Mouse (Mus musculus) cerebellum, adult 9-10 months (tissue): ENCODE results near the gene Cpm.

Experiments
- DNase-seq: peaks from one replicate; pipeline ENCODE4 v3.0.0; 2022

Gene Cpm

GRCm38 (mm10) chr10:117677494-117678236 lies 48.4 kb downstream of the Cpm start:
- peak; percentile 25 for DNase-seq

- DNase-seq: no peak
Measured at GRCm38 (mm10) chr10:117678357-117678756, 49.1 kb downstream of the Cpm start.

- DNase-seq: no peak
Measured at GRCm38 (mm10) chr10:117679029-117679686, 49.9 kb downstream of the Cpm start.

GRCm38 (mm10) chr10:117679963-117680473 lies 50.7 kb downstream of the Cpm start:
- DNase-seq: no peak

DNA sequence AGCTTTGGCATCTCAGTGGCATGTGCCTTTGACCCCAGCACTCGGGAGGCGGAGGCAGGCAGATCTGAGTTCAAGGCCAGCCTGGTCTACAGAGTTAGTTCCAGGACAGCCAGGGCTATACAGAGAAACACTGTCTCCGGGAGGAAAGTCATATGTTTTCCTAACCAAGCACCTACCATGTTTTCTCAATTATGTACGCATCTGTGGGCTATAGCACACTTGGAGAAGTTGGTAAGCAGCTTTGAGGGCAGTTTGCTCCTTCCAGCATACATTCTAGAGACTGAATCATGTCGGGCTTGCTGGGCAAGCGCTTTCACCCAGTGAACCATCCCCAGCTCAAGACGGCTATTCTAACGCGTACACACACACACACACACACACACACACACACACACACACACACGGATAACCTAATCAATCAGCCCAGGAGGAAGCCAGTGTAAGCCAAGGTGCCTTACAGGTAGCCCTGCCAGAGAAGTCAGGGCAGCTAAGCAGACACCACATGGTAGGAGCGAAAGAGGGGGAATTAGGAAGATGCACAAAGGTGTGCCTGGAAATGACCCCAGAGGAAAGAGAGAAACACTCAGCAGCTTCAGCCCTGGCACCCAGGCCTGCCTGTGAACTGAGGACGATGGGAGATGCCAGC lies 51.7 kb downstream of the Cpm start:
- DNase-seq: no peak

DNA sequence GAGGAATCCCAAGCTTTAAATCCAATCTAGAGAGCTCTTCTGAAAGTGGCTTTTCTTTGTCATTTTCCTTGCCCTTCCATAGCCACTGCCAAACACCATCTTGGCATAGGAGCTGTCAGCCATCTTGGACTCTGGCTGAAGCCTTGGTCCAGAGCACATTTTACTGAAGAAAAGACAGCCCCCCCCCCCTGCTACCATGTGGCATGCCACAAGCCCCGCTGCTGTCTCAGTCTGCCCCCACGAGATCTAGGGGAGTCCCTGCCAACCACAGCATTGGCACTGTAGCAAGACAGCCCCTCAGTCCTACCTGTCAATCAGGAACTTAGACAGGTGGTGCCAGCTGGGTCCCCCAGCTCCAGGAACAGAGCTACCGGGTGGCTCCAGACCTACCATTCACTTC lies 52.2 kb downstream of the Cpm start:
- no peak for DNase-seq

GRCm38 (mm10) chr10:117681999-117682857 lies 52.9 kb downstream of the Cpm start:
- DNase-seq: peak; percentile 34

GRCm38 (mm10) chr10:117682858-117683733 lies 53.8 kb downstream of the Cpm start:
- DNase-seq: no peak

DNA sequence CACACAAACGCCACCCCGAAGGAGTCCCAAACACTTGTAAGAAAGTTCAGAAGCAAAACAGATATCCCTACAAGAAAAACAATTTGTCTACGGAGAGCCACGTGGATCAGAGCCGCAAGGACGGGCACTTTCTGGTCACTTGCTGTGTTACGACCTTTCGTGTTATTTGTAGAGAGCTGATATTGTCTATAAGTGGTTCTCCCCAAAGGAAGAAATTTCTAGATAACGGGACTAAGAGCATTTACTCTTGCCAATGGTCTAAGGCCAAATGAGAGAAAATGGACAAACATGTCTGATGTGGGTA lies 54.4 kb downstream of the Cpm start:
- no peak for DNase-seq

DNA sequence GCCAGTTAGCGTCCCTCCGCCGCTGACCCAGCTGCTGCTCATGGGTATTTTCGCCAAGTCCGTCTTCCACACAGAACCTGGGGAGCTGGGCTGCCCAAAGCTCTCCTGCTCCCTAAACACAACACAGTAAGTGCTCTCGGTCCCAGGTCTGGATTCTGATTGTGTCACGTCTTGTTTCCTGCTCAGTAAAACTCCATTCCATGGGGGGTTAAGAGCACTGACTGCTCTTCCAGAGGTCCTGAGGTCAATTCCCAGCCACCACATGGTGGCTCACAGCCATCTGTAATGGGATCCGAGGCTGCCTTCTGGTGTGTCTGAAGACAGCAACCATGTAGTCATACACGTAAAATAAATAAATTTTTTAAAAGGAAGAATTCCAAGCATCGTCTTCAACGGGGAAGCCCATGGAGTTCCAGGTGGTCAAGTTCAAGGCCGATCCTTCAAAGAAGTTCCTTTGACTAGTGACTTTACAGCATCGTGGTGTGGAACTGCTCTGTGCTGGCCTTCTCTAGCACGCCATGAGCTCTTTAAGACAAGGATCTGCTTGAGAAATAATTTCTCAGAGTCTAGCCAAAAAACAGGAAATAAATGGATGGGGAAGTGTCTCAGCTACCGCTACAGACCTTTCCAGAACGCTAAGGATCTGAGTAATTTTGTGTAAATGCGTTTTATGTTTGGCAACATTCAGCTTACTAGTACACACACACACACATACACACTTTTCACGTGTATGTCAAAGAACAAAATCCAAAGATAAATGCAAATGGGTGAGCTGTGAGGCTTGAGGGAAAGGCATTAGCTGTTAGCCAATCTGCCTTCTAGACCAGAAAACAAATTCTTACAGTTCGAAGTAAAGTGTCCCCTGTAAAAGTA lies 55.2 kb downstream of the Cpm start:
- no peak for DNase-seq

DNA sequence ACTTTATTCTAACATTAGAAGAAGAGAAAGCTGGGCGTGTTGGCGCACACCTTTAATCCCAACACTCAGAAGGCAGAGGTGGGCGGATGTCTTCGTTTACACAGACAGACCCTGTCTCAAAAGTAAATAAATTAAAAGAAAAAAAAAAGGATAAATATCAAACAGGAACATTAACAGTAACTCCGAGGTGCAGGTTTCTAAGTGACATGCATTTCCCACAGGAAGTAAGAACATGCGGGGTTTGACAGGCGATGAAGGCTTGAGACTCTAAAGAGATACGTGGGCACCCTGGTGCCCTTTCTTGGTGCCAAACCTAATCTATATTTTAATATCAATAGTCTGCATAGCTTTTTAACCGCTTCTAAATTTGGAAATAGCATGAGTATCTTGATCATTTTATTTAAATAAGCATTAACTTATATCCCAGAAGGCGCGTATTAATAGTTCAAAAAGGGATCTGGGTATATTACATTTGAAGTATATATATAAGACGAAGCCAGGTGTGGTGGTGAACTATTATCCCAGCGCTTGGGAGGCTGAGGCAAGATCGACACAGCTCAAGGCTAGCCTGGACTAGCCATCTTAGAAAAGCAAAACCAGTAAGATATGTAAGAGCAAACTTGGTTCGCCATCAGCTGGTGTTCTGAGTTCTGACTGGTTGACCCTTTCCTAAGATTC lies 56.0 kb downstream of the Cpm start:
- no peak for DNase-seq

GRCm38 (mm10) chr10:117685849-117686591 lies 56.7 kb downstream of the Cpm start:
- no peak for DNase-seq

DNA sequence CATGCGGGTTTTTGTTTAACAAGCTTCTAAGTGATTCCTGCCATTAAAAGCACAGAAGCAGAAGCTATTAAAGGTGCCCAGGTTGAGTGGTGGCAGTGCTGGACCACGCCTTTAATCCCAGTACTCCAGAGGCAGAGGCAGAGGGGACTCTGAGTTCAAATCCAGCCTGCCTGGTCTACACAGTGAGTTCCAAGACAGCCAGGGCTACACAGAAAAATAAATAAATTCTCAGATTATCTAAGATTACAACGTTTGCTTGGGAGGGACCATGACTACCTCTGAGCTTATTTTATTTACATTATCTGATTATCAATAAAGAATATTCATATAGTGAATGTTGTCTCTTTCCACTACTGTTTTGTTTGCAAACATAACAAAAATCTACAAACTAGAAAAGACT lies 57.7 kb downstream of the Cpm start:
- DNase-seq: no peak

DNA sequence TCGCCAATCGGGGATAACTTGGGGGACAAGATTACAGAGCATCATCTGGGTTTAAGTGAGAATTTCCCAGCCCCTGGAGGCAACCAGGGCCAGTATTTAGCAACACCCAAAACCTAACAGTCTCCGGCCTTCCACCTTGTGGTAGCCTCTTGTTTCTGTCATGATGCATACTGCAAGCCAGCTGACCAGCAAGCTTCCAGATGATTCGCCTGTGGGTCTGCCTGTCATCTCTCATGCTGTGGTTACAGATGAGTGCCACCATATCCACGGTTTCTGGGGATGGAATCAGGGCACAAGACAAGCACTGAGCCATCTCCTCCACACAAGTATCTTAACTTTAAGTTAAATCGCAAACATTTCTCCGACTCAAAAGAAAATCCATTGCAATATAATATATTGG lies 58.3 kb downstream of the Cpm start:
- no peak for DNase-seq

DNA sequence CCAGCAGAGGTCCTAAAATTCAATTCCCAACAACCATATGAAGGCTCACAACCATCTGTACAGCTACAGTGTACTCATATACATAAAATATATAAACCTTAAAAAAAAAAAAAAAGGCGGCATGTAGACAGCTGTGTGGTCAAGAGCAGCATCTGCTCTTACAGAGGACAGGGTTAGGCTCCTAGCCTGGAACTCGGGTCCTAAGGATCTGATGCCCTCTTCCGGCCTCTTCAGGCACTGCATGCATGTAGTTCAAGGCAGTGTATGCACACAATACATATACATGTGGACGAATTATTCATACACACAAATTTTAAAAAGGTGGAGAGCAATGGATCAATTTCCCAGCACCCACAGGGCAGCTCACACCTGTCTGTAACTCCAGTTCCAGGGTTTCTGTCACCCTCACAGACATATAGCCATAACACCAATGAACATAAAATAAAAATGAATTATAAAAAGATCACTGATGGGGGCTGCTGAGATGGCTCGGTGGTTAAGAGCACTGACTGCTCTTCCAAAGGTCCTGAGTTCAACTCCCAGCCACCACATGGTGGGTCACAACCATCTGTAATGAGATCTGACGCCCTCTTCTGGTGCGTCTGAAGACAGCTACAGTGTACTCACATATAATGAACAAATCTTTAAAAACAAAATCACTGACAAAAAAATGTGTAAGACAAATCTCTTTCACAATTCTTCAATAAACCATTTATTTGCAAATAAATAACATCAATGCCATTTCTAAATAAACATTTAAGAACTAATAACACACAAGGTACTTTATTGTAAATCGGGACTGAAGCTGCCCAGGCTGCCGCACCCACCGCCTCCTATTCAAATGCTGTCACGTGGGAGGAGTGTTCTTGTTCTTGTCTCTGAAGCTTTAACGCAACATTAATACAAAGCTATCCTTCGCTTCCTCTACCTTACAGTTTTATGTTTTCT lies 59.2 kb downstream of the Cpm start:
- no peak for DNase-seq

- no peak for DNase-seq
Measured at GRCm38 (mm10) chr10:117689297-117690100, 60.2 kb downstream of the Cpm start.

DNA sequence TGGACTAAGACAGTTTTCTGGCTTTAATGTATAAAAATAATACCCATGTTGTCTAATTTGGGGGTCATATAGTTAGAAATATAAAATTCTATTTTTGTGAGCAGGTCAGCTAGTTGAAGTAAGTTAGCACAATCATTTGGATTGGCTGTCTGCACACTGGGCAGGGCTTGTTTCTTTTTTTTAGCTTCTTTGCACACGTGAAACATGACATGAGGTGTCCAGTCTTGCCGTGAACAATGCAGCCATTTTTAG lies 60.7 kb downstream of the Cpm start:
- DNase-seq: no peak

DNA sequence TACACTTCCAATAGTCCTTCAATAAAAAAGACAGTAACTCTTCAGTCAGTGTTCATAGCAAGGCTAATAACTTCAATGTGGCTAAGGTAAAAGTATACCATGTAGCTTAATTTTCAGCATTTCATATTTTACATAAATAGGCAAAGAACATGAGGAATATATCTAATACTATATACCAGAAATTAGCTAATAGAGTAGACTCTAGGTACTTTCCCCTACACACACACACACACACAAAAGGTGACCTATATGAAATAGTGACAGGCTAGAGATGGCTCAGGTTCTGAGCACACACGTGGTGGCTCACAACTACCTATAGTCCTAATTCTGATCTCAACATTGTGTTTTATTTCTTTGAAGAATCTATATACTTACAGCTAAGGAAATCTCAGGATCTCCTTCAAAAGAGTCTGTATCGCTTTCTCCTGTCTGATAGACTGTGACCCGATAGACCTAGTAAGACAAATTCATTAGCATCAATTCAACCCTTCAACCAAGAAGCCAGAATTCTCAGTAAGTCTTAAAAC lies 61.5 kb downstream of the Cpm start:
- no peak for DNase-seq
